Mouse (Mus musculus): ENCODE measurements around the gene H2-Eb1.

- TF ChIP-seq POLR2A (IDR thresholded peaks at IDR 0.05; ENCODE audit: low read depth, low read length) (no peak), CTCF (IDR thresholded peaks at IDR 0.05; ENCODE audit: extremely low read depth, insufficient read length, insufficient replicate concordance, low read depth, low read length) (no peak)
These were observed 6.3 kb upstream of the H2-Eb1 start for GRCm38 (mm10) chr17:34299356-34299755.
